8 mouse cellular contexts compared by ENCODE assay signal in genomic region chr3:151914010-151914513, GRCm38 (mm10).
DNase-seq lines count a peak whose midpoint lies in the region; ATAC-seq and TF ChIP-seq lines count a peak whose summit lies in the region.

No protein-coding gene starts in this region.

- TF ChIP-seq POLR2A in embryonic fibroblast, embryonic 13.5 days (IDR thresholded peaks at IDR 0.05; ENCODE audit: low read depth, low read length) = no peak

- H3K4me2 ChIP-seq in heart, embryonic 14.5 days (ENCODE audit: low read length) = no peak overlapping the region
- peak overlapping the region; percentile 26; the same call in 1 of the 2 replicates for H3K4me2 ChIP-seq in lung, embryonic 16.5 days (ENCODE audit: low read depth, low read length)

- DNase-seq in ZHBTc4 (ENCODE audit: low read depth, low spot score) = peak; percentile 35
- DNase-seq in kidney, postnatal 10 days = peak; percentile 73
- peak; percentile 28 for DNase-seq in right cerebral cortex, postnatal 14 days
- DNase-seq in ovary, postnatal 14 days (ENCODE audit: low spot score) = no peak
- no peak for DNase-seq in cerebellum, postnatal 14 days

- H3K9me3 ChIP-seq in heart, embryonic 14.5 days (ENCODE audit: control insufficient read depth, low read length) = no peaks in the 10 kb centered on the region
- no peaks in the 10 kb centered on the region for H3K9me3 ChIP-seq in lung, embryonic 16.5 days (ENCODE audit: control insufficient read depth, low read length)

- 61% methylated on average over 13 of the region's 13 CpGs for WGBS in heart, embryonic 14.5 days
- WGBS in lung, embryonic 16.5 days = 49% methylated on average over 13 of the region's 13 CpGs

- no peaks in the 10 kb centered on the region for H3K27me3 ChIP-seq in heart, embryonic 14.5 days (ENCODE audit: control insufficient read depth, insufficient read depth, low read length)
- no peaks in the 10 kb centered on the region for H3K27me3 ChIP-seq in lung, embryonic 16.5 days (ENCODE audit: control insufficient read depth, insufficient read depth, low read depth, low read length)

- no peaks in the 10 kb centered on the region for H3K36me3 ChIP-seq in heart, embryonic 14.5 days (ENCODE audit: control insufficient read depth, insufficient read depth, low read length)
- no peaks in the 10 kb centered on the region for H3K36me3 ChIP-seq in lung, embryonic 16.5 days (ENCODE audit: control insufficient read depth, insufficient read depth, low read length)

- no peak for TF ChIP-seq CTCF in embryonic fibroblast, embryonic 13.5 days (IDR thresholded peaks at IDR 0.05; ENCODE audit: borderline replicate concordance, insufficient read depth, low read length)

- no peak overlapping the region for H3K4me3 ChIP-seq in embryonic fibroblast, embryonic 13.5 days (ENCODE audit: insufficient read depth, low read length)
- H3K4me3 ChIP-seq in heart, embryonic 14.5 days (ENCODE audit: control insufficient read depth in 1 of 2, insufficient read depth in 1 of 2, low read depth in 1 of 2, low read length in 2 of 2) = no peak overlapping the region
- no peak overlapping the region for H3K4me3 ChIP-seq in lung, embryonic 16.5 days (ENCODE audit: low read length)

- H3K27ac ChIP-seq in embryonic fibroblast, embryonic 13.5 days (ENCODE audit: insufficient read depth, low read length) = peak overlapping the region; percentile 16
- peak overlapping the region; percentile 48 to 59 for H3K27ac ChIP-seq in heart, embryonic 14.5 days (replicated peaks in 1 of 2; ENCODE audit: control insufficient read depth in 1 of 2, insufficient read depth in 1 of 2, low read depth in 2 of 2, low read length in 2 of 2)
- H3K27ac ChIP-seq in lung, embryonic 16.5 days (ENCODE audit: low read length) = peak overlapping the region; percentile 65

- peak; percentile 85 for ATAC-seq in heart, embryonic 14.5 days (ENCODE audit: insufficient number of reproducible peaks, insufficient read depth, low FRiP score, low read depth)
- ATAC-seq in lung, embryonic 16.5 days (ENCODE audit: low read depth) = peak; percentile 93

- H3K9ac ChIP-seq in heart, embryonic 14.5 days (ENCODE audit: low read length) = no peak overlapping the region
- no peak overlapping the region for H3K9ac ChIP-seq in lung, embryonic 16.5 days (ENCODE audit: low read length)

- no peaks in the 10 kb centered on the region for H3K4me1 ChIP-seq in embryonic fibroblast, embryonic 13.5 days (ENCODE audit: control insufficient read depth, insufficient read depth, low read length)
- peaks cover 2 to 3% of the 10 kb centered on the region in 2 experiments; a peak in 1 of 4 replicates for H3K4me1 ChIP-seq in heart, embryonic 14.5 days (ENCODE audit: control insufficient read depth in 2 of 2, insufficient read depth in 2 of 2, low read length in 2 of 2)
- H3K4me1 ChIP-seq in lung, embryonic 16.5 days (replicated peaks; ENCODE audit: control insufficient read depth, insufficient read depth, low read length) = peaks cover 5% of the 10 kb centered on the region; the same call in 1 of the 2 replicates

Comparison
In these comparisons a context has a peak if more than half of its experiments do, and no peak if none do; other contexts are left out.
1. DNase-seq: peak in ZHBTc4 (single experiment), kidney, postnatal 10 days (single experiment) and right cerebral cortex, postnatal 14 days (single experiment); none in ovary, postnatal 14 days (single experiment) and cerebellum, postnatal 14 days (0 of 2).
2. Peak in every context shown above with its lines, with median percentiles within 50 percentile points of each other: H3K27ac ChIP-seq.